Mouse (Mus musculus) kidney, postnatal 4 days (tissue): ENCODE data around the gene Usp9y.
A peak's percentile ranks its signal among the peaks of the same experiment; 100 is the strongest.

Experiments used
- DNase-seq, 2 experiments: peaks; one replicate each; pipeline ENCODE4 v3.0.0; 2021; ENCODE audit warnings: mixed read lengths in 2 of 2

Gene Usp9y

DNA sequence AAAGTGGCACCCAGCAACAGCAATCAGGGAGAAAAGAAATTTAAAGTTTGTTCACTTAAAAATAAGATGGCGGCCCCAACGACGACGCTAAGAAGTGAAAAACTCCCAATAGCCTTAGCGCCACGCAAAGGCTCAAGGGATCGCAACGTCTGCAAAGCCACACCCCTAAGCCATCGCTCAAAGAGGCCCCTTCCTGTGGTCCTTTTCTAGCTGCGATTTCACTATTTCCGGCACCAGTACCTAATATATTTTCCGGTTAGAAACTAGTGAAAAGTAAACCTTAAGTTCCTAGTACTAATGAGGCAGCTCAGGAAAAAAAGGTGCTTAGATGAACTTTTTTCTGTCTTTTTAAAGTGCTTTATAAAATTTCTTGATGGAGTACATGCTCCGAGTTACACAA lies at the start of gene Usp9y:
Usp9y (minus strand) TSS at position 101 of the 400 bp plus-strand sequence.
- no peak for DNase-seq

DNA sequence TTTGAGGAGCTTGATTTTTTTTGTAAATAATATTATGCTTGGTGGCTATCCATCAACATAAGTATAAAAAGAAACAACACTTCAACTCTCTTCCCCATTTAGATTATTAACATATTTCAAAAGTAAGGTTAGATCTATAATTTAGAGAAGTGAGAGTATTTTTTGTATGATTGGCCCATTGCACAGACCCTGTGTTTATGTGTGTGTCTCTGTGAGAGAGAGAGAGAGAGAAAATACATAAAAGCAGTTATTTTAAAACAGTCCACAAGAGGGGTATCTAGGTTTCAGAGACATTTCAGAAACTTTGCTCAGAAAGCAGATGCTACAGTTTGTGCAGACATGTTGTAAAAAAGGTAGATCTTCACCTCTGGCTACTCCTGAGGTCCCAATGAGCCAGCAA lies 165.9 kb downstream of the Usp9y start:
- DNase-seq = no peak

DNA sequence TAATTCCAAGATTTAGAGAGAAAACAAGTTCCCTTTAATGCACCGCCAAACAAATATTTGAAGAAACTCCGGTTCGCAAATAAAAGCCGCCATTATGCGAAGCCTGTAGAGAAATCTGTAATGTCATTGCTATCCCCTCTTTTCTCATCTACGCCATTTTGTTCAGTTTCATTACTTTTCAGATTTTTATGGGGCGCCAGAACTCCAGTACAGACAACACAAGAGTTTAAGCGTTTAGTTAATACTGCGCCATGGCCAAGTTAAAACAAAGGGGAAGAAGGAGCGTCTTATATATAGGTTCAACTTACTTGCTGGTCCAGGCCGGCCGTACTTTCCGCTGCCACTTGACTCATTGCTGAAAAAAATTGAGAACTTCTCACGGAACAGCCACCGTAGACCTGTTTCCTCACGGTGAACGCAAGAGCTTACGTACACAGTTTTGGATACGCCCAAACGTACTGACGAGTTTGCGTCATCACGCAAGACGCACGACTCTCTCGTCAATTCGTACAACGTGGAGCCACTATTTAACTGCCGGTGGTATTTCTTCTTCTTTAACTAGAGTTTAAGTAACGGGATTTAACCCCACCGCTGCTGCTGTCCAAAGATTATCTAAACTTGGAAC lies 173.3 kb downstream of the Usp9y start, which contains the start of gene Ddx3y:
Ddx3y (minus strand) TSS at position 459 of the 625 bp plus-strand sequence.
- peak in 1 of 2 experiments; percentile 84 for DNase-seq

DNA sequence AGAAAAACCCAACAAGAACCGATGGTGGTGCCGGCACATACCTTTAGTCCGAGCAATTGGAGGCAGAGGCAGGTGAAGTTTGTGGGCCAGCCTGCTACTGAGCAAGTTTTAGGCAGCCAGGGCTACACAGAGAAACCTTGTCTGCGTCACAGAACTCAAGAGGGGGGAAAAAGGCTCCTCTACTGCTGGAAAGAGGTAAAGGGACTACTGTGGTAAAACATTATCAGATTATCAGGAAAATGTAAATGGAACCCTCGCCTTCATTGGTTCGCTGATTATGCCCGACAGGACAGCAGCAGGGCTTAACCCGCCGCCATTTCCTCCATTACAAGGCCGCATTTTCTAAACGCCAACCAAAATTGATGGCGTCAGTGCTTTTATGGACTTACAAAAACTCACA lies 173.8 kb downstream of the Usp9y start:
- peak in 1 of 2 experiments; percentile 24 for DNase-seq
